Mouse (Mus musculus) CH12F3 (cell line): ENCODE data around the gene Wdr76.
"Not testable (repeated sequence)": the region's sequence is repeated elsewhere in the genome, so short reads cannot be mapped to it uniquely, and the experiment has no call there.

Experiments used
- in situ Hi-C: fragments of 300-500 bp; cut with MboI; formaldehyde crosslinking; loops from 2 replicates; pipeline ENCODE4 v1.14.3; 2020; ENCODE audit warnings: low sequenced_read_pairs

Wdr76 gene

DNA sequence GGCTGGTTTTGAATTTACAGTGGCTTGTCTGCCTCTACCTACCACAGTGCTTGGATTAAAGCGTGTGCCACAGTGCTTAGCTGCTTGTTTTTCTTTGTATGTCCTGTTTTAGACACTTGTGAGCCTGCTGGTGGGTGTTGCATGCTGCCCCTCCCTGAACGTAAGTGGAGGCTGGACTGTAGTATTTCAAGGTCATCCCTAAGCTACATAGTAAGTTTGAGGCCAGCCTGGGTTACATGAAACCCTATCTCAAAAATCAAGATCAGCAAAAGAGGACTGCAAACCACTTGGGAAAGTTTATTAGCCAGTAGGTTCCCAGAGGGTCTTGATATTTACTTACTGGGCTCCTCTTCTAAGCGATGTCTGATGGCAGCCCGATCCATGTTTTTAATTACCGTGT is 11.6 kb downstream of the Wdr76 start:
- in situ Hi-C loops: no loop called here

DNA sequence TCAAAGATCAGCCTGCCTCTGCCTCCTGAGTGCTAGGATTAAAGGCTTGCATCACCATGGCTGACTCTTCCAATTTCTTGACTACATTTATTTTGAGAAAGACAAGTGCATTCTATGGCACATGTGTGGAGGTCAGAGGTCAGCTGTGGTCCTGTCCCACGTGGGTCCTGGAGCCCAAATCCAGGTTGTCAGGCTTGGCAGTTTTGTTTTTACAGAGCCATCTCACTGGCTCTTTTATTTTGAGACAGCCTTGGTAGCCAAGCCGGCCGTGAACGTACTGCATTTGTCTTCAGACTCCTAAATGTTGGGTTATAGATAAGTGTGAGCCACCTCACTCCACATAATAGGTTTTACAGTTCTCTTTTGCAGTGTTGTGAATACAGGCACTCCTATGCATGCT is 12.2 kb downstream of the Wdr76 start:
- in situ Hi-C loops: not testable (repeated sequence)

DNA sequence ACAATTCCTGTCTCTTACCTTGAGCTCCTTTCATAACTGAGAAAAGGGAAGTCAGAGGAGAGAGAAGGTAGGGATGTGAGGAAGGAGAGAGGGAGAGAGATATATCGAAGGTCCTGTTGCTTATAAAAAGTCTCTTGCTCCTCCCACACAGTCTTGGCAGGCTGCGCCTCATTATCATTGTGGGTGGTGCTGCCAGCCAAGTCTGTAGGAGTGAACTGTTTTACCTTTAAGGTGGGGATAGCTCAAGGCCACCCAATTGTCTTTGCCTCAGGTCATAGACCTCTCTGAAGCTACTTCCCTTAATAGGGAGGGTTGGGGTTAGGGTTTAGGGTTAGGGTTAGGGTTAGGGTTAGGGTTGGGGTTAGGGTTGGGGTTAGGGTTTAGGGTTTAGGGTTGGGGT is 15.5 kb downstream of the Wdr76 start:
- in situ Hi-C loops: no loop called here

DNA sequence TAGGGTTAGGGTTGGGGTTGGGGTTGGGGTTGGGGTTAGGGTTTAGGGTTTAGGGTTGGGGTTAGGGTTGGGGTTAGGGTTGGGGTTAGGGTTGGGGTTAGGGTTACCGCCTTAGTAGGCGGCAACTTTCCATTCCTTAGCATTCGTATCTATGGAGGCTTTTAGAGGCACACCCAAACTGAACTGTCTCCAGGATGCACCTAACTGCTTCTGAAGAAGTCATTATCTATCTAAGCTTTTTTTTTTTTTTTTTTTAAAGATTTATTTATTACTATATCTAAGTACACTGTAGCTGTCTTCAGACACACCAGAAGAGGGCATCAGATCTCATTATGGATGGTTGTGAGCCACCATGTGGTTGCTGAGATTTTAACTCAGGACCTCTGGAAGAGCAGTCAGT is 16.3 kb downstream of the Wdr76 start:
- in situ Hi-C loops: not testable (repeated sequence)

DNA sequence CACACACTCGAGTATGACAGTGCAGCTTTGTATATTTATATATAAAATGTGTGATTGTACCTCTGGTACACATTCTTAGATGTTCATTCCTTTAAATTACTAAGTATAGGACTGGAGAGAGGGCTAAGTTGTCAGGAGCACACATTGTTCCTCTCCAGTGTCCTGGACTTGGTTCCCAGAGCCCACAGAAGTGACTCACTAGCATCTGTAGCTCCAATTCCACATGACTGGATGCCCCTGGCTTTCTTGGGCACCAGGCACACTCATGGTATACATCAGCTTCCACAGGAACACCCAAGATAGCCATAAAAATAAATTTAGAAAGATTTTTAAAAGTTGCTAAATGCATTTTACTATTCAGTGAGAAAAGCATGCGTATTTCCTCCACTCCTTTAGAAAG is 18.5 kb downstream of the Wdr76 start:
- in situ Hi-C loops: no loop called here

DNA sequence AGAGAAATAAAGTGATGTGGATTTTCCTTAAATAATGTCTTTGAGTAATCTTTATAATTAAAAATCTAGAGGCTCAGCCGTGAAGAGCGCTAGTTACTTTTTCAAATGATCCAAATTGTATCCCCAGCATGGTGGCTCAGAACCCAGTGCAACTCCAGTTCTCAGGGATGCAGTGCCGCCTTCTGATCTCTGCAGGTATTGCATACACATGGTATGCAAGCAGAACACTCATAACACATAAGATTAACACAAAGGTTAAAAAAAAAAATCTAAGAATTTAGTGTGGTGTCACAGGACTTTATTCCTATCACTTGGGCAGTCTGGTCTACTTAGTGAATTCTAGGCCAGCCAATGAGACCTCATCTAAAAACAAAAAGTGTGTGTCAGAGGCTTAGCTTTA is 38.3 kb downstream of the Wdr76 start:
- in situ Hi-C loops: no loop called here

DNA sequence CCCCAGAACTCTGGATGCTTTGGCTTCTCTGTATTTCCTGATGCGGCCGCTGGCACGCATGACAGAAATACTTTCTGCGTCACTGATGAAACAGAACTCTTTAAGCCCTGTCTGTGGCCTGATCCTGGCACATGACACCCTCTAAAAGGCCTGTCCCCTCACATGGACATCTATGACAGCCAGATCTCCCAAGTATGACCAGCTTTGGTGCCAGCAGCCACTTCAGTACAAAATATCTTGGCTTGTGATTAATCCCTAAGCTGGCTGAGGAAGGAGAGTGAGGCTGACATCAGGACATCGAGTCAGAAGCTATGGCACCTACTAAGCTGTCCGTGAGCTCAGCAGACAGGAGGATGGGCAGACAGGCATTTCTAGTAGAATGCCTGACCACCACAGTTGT is 43.1 kb downstream of the Wdr76 start:
- in situ Hi-C loops: no loop called here

DNA sequence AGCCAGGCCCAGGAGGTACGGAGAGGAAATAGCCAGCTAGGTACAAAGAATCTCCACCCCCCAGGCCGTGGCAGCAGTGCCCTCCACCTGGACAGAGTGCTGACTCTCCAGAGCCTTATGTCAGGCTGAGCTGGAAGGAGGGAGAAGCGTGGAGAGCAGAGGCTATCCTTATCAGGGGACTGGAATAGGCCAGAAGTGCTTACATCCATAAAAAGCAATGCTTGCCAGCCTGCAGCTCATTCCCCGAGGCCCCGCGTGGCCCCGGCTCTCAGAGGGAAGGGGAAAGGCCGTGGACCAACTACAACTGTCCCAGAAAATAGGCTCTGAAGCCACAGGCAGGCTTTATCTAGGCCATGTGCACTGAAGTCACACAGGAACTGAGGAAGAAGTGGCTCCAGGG is 44.7 kb downstream of the Wdr76 start:
- in situ Hi-C loops: no loop called here

DNA sequence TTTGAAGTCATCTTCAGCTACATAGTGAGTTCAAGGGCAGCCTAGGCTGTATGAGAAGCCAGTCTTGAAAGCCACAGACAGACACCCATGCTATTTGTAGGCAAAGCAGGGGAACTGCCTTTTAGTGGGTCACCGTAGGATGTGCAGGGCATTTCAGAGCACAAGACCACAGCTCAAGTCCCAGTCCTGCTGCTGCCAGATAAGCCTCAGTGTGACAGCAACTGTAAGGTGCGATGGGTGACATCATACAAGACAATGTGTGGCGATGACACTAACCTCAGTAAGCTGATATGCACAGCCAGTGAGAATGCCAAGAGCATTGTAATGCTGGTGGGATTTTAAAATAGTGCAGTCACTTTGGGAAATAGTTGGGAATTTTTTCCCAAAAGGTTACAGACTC is 56.6 kb downstream of the Wdr76 start:
- in situ Hi-C loops: no loop called here

DNA sequence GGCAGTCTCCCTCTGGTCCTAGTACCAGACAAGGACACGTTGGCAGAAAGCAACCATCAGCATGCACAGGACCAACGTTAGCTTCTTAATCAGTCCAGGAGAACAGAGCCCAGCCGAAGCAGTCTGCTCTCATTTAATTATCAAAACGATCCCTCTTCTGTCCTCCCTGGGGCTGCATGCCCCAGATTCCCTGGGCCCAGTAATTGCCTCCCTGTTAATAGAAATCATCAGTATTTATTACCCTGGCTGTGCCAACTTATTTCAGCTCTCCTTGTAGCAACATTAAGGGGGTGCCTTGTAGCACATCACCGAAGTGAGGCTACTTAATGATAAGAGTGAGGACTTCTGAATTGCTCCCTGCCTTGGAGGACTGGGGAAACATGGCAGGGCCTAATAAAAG is 59.4 kb downstream of the Wdr76 start:
- in situ Hi-C loops: no loop called here

DNA sequence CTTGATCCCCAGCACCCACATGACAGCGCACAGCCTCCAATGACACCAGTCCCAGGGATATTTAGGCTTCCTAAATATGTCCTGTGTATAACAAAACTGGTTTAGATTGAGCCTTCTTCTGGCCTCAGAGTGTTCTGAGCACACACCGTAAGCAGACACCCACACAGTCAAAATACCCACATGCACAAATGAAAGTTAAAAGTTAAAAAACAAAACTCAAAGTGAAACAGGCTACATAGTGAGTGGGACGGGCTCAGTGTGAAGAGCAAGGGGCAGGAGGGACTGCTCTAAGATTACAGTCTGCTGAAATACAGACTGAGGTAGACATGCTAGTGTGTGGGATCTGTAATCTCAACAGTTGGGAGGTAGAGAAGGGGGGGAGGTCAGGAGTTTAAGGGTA is 63.5 kb downstream of the Wdr76 start:
- in situ Hi-C loops: loop anchor here (10.0 kb wide), 1 partner anchor 265 kb away; no protein-coding TSS in a partner anchor

DNA sequence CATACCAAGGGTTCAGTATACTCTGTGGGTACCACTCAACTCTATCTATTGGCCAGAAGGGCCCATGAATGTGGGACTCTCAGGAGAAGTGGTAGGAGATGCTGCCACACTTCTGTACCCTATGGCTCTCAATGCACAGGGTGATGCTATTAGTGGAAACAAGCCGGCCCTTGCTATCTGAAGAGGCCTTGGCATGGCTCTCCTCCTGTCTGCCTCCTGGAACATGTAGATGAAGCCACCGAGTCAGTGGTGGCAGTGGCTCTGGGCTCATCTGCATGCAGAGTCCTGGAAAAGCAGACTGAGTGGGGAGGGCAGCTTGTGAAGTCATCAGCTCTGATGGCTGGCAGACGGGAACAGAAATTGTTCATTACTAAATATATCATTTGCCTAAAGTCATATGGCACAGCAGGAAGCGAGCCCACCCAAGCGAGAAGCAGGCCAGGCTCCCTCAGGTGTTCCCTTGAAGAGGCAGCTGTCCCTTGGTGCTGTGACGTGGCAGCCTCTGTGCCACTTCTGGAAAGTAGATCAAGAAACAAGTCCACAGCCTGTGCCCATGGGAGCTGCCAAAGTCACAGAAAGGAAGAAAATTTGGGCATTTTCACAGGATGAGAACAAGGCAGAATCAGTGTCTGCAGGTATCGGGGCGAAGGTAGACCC is 64.6 kb downstream of the Wdr76 start:
- in situ Hi-C loops: loop anchor here (10.0 kb wide), 1 partner anchor 264 kb away; no protein-coding TSS in a partner anchor

DNA sequence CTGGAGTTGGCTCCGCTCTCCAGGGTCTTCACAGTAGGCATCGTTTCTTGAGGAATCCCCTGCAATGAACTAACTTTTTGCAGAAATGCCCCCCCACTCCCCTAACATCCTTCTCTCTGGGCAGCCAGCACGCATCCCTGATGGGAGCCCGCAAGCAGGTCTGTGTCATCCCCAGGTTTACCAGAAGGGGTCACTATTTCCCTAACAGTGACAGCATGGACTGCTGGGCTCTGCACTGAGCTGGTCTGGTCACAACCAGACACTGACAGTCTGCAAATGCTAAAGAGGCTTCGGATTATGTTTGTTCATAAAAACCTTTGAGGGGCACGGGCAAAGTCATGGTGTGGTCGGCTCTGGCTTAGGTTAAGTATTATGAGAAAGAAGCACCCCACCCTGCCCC is 65.3 kb downstream of the Wdr76 start:
- in situ Hi-C loops: loop anchor here (10.0 kb wide), 1 partner anchor 263 kb away; no protein-coding TSS in a partner anchor

DNA sequence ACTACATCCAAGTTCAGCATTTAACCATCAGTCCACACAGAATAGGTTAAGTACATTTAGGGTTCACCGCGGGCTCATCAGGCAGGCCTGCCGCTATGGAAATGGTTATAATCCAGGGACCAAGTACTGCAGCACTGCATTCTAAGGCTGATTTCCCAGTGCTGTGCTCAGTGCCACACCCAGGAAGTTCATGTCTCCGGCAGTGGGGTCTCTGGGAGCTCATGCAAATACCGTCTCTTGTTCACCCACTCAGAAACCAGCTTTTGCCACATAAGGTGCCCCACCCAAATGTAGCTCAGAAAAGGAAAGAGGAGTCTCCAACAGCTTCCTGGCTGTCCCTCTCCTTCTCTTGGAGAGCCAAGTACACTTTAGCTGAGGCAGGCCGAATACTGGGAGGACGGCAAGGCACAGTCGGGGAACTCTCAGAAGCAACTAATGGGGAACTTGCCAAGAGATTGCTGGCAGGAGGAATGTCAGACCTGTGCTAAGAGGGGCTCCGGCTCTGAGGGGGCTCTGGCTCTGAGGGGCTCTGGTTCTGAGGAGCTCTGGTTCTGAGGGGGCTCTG is 67.6 kb downstream of the Wdr76 start:
- in situ Hi-C loops: loop anchor here (10.0 kb wide), 1 partner anchor 261 kb away; no protein-coding TSS in a partner anchor

DNA sequence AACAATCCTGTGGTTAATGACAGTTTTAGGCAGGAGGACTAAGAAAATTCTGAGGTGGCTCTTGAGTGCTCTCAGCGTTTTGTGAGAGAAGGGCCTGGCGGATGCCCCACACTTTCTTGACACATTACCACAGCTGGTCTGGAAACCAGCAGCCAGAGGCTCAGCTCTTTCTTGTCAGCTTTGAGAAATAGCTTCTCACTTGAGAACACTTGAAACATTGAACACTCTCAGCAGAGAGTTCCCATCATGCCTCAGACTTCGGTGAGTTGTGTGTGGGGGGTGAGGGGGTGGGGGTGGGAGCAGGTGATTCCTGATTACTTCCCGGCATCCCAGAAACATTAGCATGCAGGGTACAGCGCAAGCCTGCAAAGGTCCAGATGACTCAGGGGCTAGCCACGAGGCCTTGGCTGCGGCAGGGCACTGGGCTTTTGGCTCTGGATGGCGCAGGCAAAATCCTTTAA is 69.2 kb downstream of the Wdr76 start:
- in situ Hi-C loops: loop anchor here (10.0 kb wide), 1 partner anchor 259 kb away; no protein-coding TSS in a partner anchor

DNA sequence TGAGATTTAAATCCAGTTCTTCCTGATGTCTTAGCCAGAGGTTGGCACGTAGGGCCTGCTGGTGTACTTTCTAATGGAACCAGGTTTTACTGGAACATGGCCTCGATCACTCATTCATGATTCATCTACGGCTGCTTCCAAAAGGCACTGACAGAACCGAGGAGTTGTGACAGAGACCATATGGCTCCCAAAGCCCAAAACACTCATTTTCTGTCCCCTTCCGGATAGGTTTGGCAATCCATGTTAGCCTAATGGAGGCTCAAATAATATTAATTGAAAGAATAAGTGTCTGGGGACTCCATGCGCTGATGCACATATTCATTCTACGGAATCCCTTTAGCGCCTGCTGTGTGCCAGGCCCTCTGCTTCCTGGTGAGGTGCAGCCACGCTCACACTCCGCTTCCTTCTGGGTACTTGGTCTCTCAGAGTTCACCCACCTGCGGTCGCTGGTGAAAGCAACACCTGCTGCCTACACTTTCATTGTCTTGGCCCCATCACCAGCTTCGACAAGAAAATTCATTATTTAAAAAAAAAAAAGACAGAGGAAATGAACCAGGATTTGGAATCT is 76.4 kb downstream of the Wdr76 start:
- in situ Hi-C loops: no loop called here

DNA sequence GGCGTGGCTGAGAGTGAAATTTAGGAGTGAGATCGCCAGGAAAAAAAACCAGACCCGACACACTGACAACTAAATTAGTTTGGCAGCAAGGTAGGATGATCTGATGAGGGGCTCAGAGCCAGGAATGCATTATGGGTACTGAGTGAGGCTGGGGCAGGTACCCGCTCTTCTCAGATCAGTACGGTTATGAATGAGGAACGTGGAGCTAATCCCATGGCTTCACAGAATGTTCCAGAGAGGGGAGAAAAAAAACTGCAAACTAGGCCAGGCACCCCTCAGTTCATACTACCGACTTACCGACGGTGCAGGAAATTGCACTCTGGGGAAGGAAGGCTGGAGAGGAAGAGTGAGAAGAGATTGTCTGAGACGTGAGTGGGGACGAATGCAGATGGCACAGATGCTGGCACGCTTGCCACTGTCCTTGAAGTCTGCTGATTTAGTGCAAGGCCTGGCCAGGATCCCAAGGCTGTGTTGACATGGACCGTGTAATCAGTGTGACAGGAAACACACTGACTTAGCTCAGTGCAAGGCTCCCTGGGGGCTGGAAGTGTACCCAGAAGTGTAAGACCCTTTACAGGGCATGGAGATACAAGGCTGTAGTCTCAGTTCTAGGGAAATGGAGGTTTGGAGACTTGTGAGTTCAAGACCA is 77.1 kb downstream of the Wdr76 start:
- in situ Hi-C loops: no loop called here

DNA sequence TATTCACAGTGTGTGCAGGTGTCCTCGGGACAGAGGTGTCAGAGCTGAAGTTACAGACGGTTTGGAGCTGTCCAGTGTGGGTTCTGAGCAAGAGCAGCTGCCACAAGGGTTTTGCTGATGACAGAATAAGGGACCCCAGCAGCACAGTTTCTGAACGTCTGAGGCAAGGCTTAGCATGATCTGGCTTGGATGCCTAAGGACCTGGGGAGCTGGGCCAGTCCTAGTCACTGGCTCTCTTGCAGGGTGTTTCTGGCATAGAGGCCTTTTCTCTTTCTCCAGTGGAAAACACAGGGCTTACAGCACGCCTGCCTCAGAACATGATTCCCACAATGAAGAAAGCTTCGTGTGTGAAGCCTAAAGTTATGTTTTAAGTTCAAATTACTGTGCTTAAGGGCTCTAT is 78.2 kb downstream of the Wdr76 start:
- in situ Hi-C loops: no loop called here

DNA sequence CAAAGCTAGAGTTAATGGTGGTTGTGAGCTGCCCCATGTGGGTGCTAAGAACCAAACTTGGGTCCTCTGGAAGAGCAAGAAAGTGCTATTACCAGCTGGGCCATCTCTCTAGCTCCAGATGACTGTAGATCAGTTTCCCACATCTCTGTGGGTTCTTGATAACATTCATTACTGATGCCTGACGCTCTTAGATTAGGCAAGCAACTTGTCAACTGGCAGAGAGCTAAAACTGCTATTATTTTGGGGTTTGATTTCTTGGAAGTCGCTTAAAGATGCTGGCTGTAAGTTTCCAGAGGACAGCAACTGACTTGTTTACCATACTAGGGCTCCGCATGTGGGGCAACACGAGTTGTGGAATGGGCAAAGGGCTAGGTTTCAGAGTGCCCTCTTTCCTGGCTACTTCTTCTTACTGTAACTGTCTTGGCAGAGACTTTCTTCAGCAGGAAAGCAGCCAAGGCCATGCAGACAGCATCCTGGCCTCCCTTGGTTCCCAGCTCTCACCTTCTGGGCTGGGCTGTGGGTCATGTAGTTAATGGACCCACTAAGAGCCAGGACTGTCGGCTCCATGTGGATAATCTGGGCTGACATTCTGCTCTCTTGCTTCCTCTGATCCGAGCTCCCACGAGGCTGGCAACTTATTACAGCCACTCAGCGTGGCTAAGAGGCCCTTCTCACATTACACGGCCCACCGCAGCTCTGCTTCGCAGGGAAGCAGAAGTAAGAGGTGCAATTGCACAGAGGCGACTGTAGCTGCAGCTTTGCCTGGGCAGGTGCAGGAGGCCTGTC is 81.2 kb downstream of the Wdr76 start:
- in situ Hi-C loops: no loop called here

DNA sequence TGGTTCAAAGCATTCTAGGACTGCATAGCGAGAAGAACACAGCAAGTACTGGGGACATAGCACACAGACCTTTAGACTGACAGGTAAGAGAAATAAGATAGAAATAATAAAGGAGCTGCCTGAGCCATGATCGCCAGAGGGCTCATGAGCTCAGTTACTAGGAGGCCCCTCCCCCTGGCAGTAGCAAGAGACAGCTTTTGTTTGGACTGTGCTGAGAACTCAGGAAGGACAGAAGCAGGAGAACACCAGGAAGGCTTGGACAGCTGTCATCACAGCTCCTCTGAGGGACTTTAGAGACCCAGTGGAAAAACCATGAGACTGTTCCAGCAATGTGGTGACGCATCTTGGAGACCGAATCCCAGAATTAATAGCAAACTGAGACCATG is 81.8 kb downstream of the Wdr76 start:
- in situ Hi-C loops: no loop called here

DNA sequence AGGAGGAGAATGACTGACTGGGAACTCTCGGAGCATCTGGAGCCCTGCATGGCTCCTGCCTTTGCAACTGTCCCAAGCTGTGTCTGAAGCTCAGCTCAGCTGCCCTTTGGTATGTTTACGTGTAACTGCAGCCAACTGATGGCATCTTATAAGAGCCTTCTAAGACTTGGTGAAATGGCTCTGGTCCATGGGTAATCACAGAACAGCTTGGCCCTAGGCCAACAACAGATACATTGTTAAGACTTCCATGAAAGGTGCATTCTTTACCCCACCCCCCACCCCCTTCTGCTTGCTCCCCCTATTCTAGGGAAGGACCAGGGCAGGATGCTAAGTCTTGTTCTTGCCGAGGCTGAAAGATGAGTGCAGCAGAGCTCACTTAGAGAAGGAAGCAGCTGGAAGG is 87.6 kb downstream of the Wdr76 start:
- in situ Hi-C loops: no loop called here
